In genomic region chr3:97776195-97776594, GRCm38 (mm10) we compare ENCODE assay signal across 12 mouse cellular contexts.
A peak's percentile ranks its signal among the peaks of the same experiment; 100 is the strongest.
DNase-seq lines count a peak whose midpoint lies in the region; ATAC-seq lines count a peak whose summit lies in the region.
"Had no signal": no experiment of that assay in that cellular context is flagged by ENCODE, and none has a peak within 500 bp of the region (broad histone marks: within the 10 kb centered on the region; RNA-seq: fewer than 3 reads in every experiment).

No protein-coding gene starts in this region.

- H3K4me1 ChIP-seq in hindbrain, embryonic 16.5 days (ENCODE audit: control insufficient read depth, insufficient read depth, low read depth, low read length), result no peaks in the 10 kb centered on the region
- no peaks in the 10 kb centered on the region for H3K4me1 ChIP-seq in hindbrain, embryonic 11.5 days (replicated peaks; ENCODE audit: control insufficient read depth, insufficient read depth, low read length)
- H3K4me1 ChIP-seq in midbrain, embryonic 16.5 days (ENCODE audit: control insufficient read depth, insufficient read depth, low read length), result no peaks in the 10 kb centered on the region
- H3K4me1 ChIP-seq in midbrain, embryonic 10.5 days, result peaks cover 14% of the 10 kb centered on the region
- H3K4me1 ChIP-seq in intestine, embryonic 14.5 days (replicated peaks; ENCODE audit: control insufficient read depth, insufficient read depth, low read length), result no peaks in the 10 kb centered on the region; the same call in 1 of the 2 replicates

- no peak overlapping the region for H3K27ac ChIP-seq in hindbrain, embryonic 16.5 days (ENCODE audit: low read depth, low read length)
- H3K27ac ChIP-seq in hindbrain, embryonic 11.5 days (ENCODE audit: low read depth, low read length), result no peak overlapping the region
- H3K27ac ChIP-seq in midbrain, embryonic 16.5 days (ENCODE audit: low read length), result no peak overlapping the region
- no peak overlapping the region for H3K27ac ChIP-seq in midbrain, embryonic 10.5 days (replicated peaks)
- no peak overlapping the region; the same call in 1 of the 2 replicates for H3K27ac ChIP-seq in intestine, embryonic 14.5 days (ENCODE audit: low read depth)
- H3K27ac ChIP-seq: liver, embryonic 14.5 days had no signal

- DNase-seq in hindbrain, embryonic 11.5 days (ENCODE audit: low spot score), result no peak
- no peak for DNase-seq in midbrain, embryonic 10.5 days (ENCODE audit: low spot score)
- peak; percentile 32 for DNase-seq in intestine, embryonic 14.5 days (ENCODE audit: low spot score)
- DNase-seq in T-cell, adult 2 months (ENCODE audit: low spot score), result no peak
- no peak for DNase-seq in spleen, postnatal 14 days (ENCODE audit: low spot score in 2 of 2)
- DNase-seq: cerebellum, adult 18-20 months; kidney, postnatal 14 days; right cerebral cortex, postnatal 14 days had no signal

- no peak for ATAC-seq in hindbrain, embryonic 16.5 days
- no peak for ATAC-seq in hindbrain, embryonic 11.5 days (ENCODE audit: low FRiP score)
- ATAC-seq in midbrain, embryonic 16.5 days, result peak; percentile 70; the same call in 1 of the 2 replicates
- ATAC-seq in intestine, embryonic 14.5 days (replicated peaks; ENCODE audit: low FRiP score, low TSS enrichment, low read depth), result peak; percentile 71; the same call in 1 of the 2 replicates

- no peaks in the 10 kb centered on the region for H3K9me3 ChIP-seq in hindbrain, embryonic 16.5 days (ENCODE audit: control insufficient read depth, low read length)
- H3K9me3 ChIP-seq in hindbrain, embryonic 11.5 days (ENCODE audit: control insufficient read depth, low read length), result no peaks in the 10 kb centered on the region
- no peaks in the 10 kb centered on the region for H3K9me3 ChIP-seq in midbrain, embryonic 16.5 days (replicated peaks; ENCODE audit: control insufficient read depth, low read length, poor library complexity, severe bottlenecking)
- no peaks in the 10 kb centered on the region for H3K9me3 ChIP-seq in midbrain, embryonic 10.5 days (replicated peaks)
- no peaks in the 10 kb centered on the region for H3K9me3 ChIP-seq in intestine, embryonic 14.5 days (ENCODE audit: control insufficient read depth, low read length)

- WGBS in hindbrain, embryonic 16.5 days, result 30% methylated on average over 4 of the region's 4 CpGs
- WGBS in hindbrain, embryonic 11.5 days, result 55% methylated on average over 4 of the region's 4 CpGs
- 13% methylated on average over 4 of the region's 4 CpGs for WGBS in midbrain, embryonic 16.5 days
- 37% methylated on average over 4 of the region's 4 CpGs for WGBS in midbrain, embryonic 10.5 days
- WGBS in intestine, embryonic 14.5 days, result 24% methylated on average over 4 of the region's 4 CpGs

- H3K9ac ChIP-seq in hindbrain, embryonic 16.5 days (ENCODE audit: low read depth, low read length), result no peak overlapping the region
- H3K9ac ChIP-seq in hindbrain, embryonic 11.5 days (ENCODE audit: low read depth, low read length), result no peak overlapping the region
- no peak overlapping the region for H3K9ac ChIP-seq in midbrain, embryonic 16.5 days (ENCODE audit: low read depth, low read length)
- no peak overlapping the region for H3K9ac ChIP-seq in intestine, embryonic 14.5 days (ENCODE audit: low read length)
- H3K9ac ChIP-seq: liver, embryonic 14.5 days had no signal

- peak overlapping the region; percentile 8; the same call in 1 of the 2 replicates for H3K4me2 ChIP-seq in hindbrain, embryonic 16.5 days (ENCODE audit: low read length)
- H3K4me2 ChIP-seq in hindbrain, embryonic 11.5 days (replicated peaks; ENCODE audit: low read depth, low read length), result no peak overlapping the region
- no peak overlapping the region for H3K4me2 ChIP-seq in midbrain, embryonic 16.5 days (ENCODE audit: low read length)
- peak overlapping the region; percentile 23; the same call in 1 of the 2 replicates for H3K4me2 ChIP-seq in intestine, embryonic 14.5 days (ENCODE audit: low read length)

- no peak overlapping the region for H3K4me3 ChIP-seq in hindbrain, embryonic 16.5 days (ENCODE audit: low read length)
- H3K4me3 ChIP-seq in hindbrain, embryonic 11.5 days (ENCODE audit: low read depth, low read length), result no peak overlapping the region
- H3K4me3 ChIP-seq in midbrain, embryonic 16.5 days (ENCODE audit: low read depth, low read length), result no peak overlapping the region
- no peak overlapping the region for H3K4me3 ChIP-seq in midbrain, embryonic 10.5 days
- H3K4me3 ChIP-seq in intestine, embryonic 14.5 days (ENCODE audit: low read depth, low read length), result no peak overlapping the region
- H3K4me3 ChIP-seq: left cerebral cortex, adult 2 months had no signal

- H3K27me3 ChIP-seq in hindbrain, embryonic 16.5 days (replicated peaks; ENCODE audit: control insufficient read depth, insufficient read depth, low read length), result no peaks in the 10 kb centered on the region
- H3K27me3 ChIP-seq in hindbrain, embryonic 11.5 days (ENCODE audit: control insufficient read depth, insufficient read depth, low read length), result no peaks in the 10 kb centered on the region
- H3K27me3 ChIP-seq in midbrain, embryonic 16.5 days (ENCODE audit: control insufficient read depth, insufficient read depth, low read depth, low read length), result no peaks in the 10 kb centered on the region
- no peaks in the 10 kb centered on the region for H3K27me3 ChIP-seq in midbrain, embryonic 10.5 days (ENCODE audit: low read depth, poor library complexity, severe bottlenecking)
- H3K27me3 ChIP-seq in intestine, embryonic 14.5 days (replicated peaks; ENCODE audit: control insufficient read depth, insufficient read depth, low read length), result no peaks in the 10 kb centered on the region

- no peaks in the 10 kb centered on the region for H3K36me3 ChIP-seq in hindbrain, embryonic 16.5 days (ENCODE audit: control insufficient read depth, insufficient read depth, low read length)
- H3K36me3 ChIP-seq in hindbrain, embryonic 11.5 days (ENCODE audit: control insufficient read depth, insufficient read depth, low read length), result no peaks in the 10 kb centered on the region
- no peaks in the 10 kb centered on the region for H3K36me3 ChIP-seq in midbrain, embryonic 16.5 days (ENCODE audit: control insufficient read depth, insufficient read depth, low read length)
- no peaks in the 10 kb centered on the region for H3K36me3 ChIP-seq in midbrain, embryonic 10.5 days
- no peaks in the 10 kb centered on the region for H3K36me3 ChIP-seq in intestine, embryonic 14.5 days (ENCODE audit: control insufficient read depth, insufficient read depth, low read length)

Comparison
In these comparisons a context has a peak if more than half of its experiments do, and no peak if none do; other contexts are left out.
1. H3K4me2 ChIP-seq: peak in hindbrain, embryonic 16.5 days (single experiment) and intestine, embryonic 14.5 days (single experiment); none in hindbrain, embryonic 11.5 days (single experiment) and midbrain, embryonic 16.5 days (single experiment).
2. ATAC-seq: peak in midbrain, embryonic 16.5 days (single experiment) and intestine, embryonic 14.5 days (single experiment); none in hindbrain, embryonic 16.5 days (single experiment) and hindbrain, embryonic 11.5 days (single experiment).